Mouse (Mus musculus): ENCODE data around the gene Gal3st1. TPM values are rescaled to one million over a fixed set of nuclear protein-coding genes. Genes with fewer than 3 reads are reported as not detected.

The Gal3st1 gene
- polyA plus RNA-seq, 1 experiment, result not detected

DNA sequence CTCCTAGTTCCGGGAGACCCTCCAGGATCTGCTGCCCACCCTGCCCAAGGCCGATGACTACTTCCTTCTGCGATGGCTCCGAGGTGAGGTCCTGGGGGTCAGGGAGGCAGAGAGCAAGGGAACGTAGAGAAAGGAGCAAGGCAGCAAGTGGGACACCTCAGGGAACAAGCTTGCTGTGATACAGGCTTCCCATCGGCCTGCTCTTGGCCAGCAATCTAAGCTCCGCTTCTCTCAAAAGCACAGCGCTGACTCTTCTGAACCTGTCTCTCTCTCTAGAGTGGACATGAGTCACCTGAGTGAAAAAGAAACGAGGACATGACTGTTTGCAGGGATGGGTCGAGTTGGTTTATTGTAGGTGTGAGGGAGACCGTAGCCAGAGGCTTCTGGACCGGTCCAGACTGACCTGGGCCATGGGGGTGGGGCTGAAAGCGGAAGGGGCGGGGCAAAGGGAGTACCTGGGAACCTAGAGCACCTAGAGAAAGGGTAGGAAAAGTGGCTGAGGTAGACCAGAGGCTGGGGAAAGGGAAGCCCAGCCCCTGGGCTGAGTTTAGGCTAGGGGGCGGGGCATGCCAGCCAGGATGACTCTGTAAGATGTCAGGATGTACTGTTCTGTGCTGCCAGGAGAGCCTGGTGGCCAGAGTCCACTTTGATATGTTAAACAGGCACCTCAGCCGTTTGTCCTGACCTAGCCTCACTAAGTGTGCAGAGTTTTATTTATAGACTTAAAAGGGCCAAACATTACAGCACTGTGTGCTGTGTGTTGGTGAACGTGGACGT is 51.9 kb downstream of the Gal3st1 start:
- no peak overlapping the region for H3K27ac ChIP-seq (ENCODE audit: insufficient read depth, low read depth, low read length)
- TF ChIP-seq POLR2A (IDR thresholded peaks at IDR 0.05; ENCODE audit: insufficient read depth, low read depth, low read length) (no peak), CTCF (IDR thresholded peaks at IDR 0.05; ENCODE audit: insufficient read depth, low read depth, low read length) (no peak)
- H3K4me3 ChIP-seq (ENCODE audit: insufficient read depth, low read depth, low read length), result no peak overlapping the region
- 70% methylated on average over 18 of the region's 18 CpGs for WGBS
- H3K4me1 ChIP-seq (ENCODE audit: control insufficient read depth, insufficient read depth, low read length), result no peaks in the 10 kb centered on the region

- Histone ChIP-seq H3K27ac (ENCODE audit: insufficient read depth, low read depth, low read length) (no peak overlapping the region), H3K4me3 (ENCODE audit: insufficient read depth, low read depth, low read length) (no peak overlapping the region), H3K4me1 (ENCODE audit: control insufficient read depth, insufficient read depth, low read length) (no peaks in the 10 kb centered on the region)
- WGBS, result 87% methylated on average over 6 of the region's 6 CpGs
- TF ChIP-seq POLR2A (IDR thresholded peaks at IDR 0.05; ENCODE audit: insufficient read depth, low read depth, low read length) (no peak), CTCF (IDR thresholded peaks at IDR 0.05; ENCODE audit: insufficient read depth, low read depth, low read length) (no peak)
Measured at GRCm38 (mm10) chr11:4035916-4036315, 52.5 kb downstream of the Gal3st1 start.

- Histone ChIP-seq H3K27ac (ENCODE audit: insufficient read depth, low read depth, low read length) (no peak overlapping the region), H3K4me3 (ENCODE audit: insufficient read depth, low read depth, low read length) (no peak overlapping the region), H3K4me1 (ENCODE audit: control insufficient read depth, insufficient read depth, low read length) (no peaks in the 10 kb centered on the region)
- WGBS, result 75% methylated on average over 9 of the region's 9 CpGs
- TF ChIP-seq CTCF (IDR thresholded peaks at IDR 0.05; ENCODE audit: insufficient read depth, low read depth, low read length) (no peak), POLR2A (IDR thresholded peaks at IDR 0.05; ENCODE audit: insufficient read depth, low read depth, low read length) (no peak)
Measured at GRCm38 (mm10) chr11:4036365-4037084, 53.1 kb downstream of the Gal3st1 start.

- no peaks in the 10 kb centered on the region for H3K4me1 ChIP-seq (ENCODE audit: control insufficient read depth, insufficient read depth, low read length)
- WGBS, result 95% methylated on average over 4 of the region's 4 CpGs
- no peak overlapping the region for H3K27ac ChIP-seq (ENCODE audit: insufficient read depth, low read depth, low read length)
- TF ChIP-seq CTCF (IDR thresholded peaks at IDR 0.05; ENCODE audit: insufficient read depth, low read depth, low read length) (no peak), POLR2A (IDR thresholded peaks at IDR 0.05; ENCODE audit: insufficient read depth, low read depth, low read length) (no peak)
- no peak overlapping the region for H3K4me3 ChIP-seq (ENCODE audit: insufficient read depth, low read depth, low read length)
Measured at GRCm38 (mm10) chr11:4039951-4040350, 56.5 kb downstream of the Gal3st1 start.

DNA sequence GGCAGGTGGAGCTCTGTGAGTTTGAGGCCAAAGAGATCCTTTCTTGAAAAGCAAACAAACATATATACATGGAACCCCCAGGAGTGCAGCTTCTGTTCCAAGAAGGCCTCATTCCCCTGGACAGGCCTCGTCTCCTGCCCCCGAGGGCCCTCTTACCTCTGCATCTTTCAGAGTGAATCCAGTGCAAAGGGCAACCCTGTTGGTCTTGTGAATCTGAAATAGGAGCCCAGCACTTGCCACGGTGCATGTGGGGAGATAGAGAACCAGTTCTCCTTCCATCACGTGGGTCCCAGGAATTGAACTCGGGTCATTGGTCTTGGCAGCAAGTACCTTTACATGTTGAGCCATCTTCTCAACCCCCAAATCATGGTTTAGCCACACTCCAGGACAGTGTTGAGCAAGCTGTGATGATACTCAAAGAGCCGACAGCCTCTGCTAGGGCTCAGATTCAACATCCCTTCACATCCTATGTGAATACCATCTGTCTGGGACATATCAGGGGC is 57.7 kb downstream of the Gal3st1 start:
- TF ChIP-seq CTCF (IDR thresholded peaks at IDR 0.05; ENCODE audit: insufficient read depth, low read depth, low read length), result no peak
- no peak for TF ChIP-seq POLR2A (IDR thresholded peaks at IDR 0.05; ENCODE audit: insufficient read depth, low read depth, low read length)
- WGBS, result 84% methylated on average over 6 of the region's 6 CpGs
- H3K4me1 ChIP-seq (ENCODE audit: control insufficient read depth, insufficient read depth, low read length), result no peaks in the 10 kb centered on the region
- no peak overlapping the region for H3K27ac ChIP-seq (ENCODE audit: insufficient read depth, low read depth, low read length)
- no peak overlapping the region for H3K4me3 ChIP-seq (ENCODE audit: insufficient read depth, low read depth, low read length)

DNA sequence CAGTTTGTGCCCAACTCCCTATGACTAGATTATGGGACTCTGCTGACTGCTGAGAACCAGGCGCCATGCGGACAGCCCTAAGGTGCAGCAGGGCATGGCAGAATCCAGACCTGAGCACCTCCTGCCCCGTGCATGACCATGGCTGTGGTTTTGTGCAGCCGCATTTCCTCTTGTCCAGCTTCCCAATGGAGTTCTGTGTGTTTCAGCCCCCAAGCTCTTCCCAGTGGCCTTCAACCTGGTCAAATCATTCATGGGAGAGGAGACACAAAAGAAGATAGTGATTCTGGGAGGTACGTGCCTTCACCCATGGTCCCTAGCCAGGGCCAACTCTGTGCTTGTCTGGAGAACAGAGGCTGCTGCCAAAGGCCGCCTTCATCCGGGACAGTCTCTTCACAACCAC is 59.6 kb downstream of the Gal3st1 start:
- Histone ChIP-seq H3K4me1 (ENCODE audit: control insufficient read depth, insufficient read depth, low read length) (no peaks in the 10 kb centered on the region), H3K4me3 (ENCODE audit: insufficient read depth, low read depth, low read length) (no peak overlapping the region), H3K27ac (ENCODE audit: insufficient read depth, low read depth, low read length) (no peak overlapping the region)
- WGBS, result 89% methylated on average over 7 of the region's 7 CpGs
- TF ChIP-seq POLR2A (IDR thresholded peaks at IDR 0.05; ENCODE audit: insufficient read depth, low read depth, low read length) (no peak), CTCF (IDR thresholded peaks at IDR 0.05; ENCODE audit: insufficient read depth, low read depth, low read length) (no peak)

GRCm38 (mm10) chr11:4046526-4046925 is 63.1 kb downstream of the Gal3st1 start:
- no peaks in the 10 kb centered on the region for H3K4me1 ChIP-seq (ENCODE audit: control insufficient read depth, insufficient read depth, low read length)
- WGBS, result 69% methylated on average over 5 of the region's 5 CpGs
- H3K4me3 ChIP-seq (ENCODE audit: insufficient read depth, low read depth, low read length), result no peak overlapping the region
- no peak overlapping the region for H3K27ac ChIP-seq (ENCODE audit: insufficient read depth, low read depth, low read length)
- no peak for TF ChIP-seq CTCF (IDR thresholded peaks at IDR 0.05; ENCODE audit: insufficient read depth, low read depth, low read length)
- TF ChIP-seq POLR2A (IDR thresholded peaks at IDR 0.05; ENCODE audit: insufficient read depth, low read depth, low read length), result no peak

DNA sequence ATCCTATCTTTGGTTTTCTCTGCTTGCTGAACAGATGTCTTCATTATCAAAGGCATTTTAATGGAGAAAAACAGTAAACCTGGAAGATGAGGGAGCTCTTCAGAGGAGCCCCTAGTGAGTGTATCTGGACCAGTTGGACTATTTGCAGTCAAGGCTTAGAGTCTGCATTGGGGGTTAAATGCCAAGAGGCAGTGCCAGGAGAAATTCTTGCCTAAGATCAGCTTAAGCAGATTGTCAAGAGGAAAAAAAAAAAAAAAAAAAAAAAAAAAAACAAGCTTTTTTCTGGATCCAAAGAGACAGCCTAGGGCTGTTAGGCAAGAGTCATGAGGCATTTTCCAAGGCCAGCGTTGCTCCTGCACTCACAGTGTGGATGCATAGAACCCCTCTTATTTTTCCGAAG is 64.3 kb downstream of the Gal3st1 start:
- Histone ChIP-seq H3K4me1 (ENCODE audit: control insufficient read depth, insufficient read depth, low read length) (no peaks in the 10 kb centered on the region), H3K4me3 (ENCODE audit: insufficient read depth, low read depth, low read length) (no peak overlapping the region), H3K27ac (ENCODE audit: insufficient read depth, low read depth, low read length) (no peak overlapping the region)
- WGBS, result 90% methylated on average over 2 of the region's 2 CpGs
- TF ChIP-seq CTCF (IDR thresholded peaks at IDR 0.05; ENCODE audit: insufficient read depth, low read depth, low read length) (no peak), POLR2A (IDR thresholded peaks at IDR 0.05; ENCODE audit: insufficient read depth, low read depth, low read length) (no peak)

DNA sequence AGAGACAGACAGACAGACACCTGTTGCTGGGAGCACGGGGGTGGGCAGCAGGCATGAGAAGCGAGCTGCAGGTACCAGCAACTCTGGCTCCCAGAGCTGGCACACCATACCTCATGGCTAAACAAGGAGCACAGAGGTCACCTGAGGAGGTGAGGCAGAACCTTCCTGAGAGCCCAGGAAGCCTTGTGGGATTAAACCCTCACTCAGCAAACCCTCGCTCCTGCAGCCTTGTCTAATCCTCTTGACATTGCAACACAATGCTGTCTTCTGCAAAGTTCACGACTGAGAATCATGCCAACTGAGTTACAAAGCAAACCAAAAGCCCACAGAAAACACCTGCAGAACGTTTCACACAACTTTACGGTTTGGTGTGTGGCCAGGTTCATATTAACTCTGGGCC is 65.0 kb downstream of the Gal3st1 start:
- H3K4me1 ChIP-seq (ENCODE audit: control insufficient read depth, insufficient read depth, low read length), result no peaks in the 10 kb centered on the region
- 90% methylated on average over 6 of the region's 6 CpGs for WGBS
- no peak overlapping the region for H3K27ac ChIP-seq (ENCODE audit: insufficient read depth, low read depth, low read length)
- TF ChIP-seq POLR2A (IDR thresholded peaks at IDR 0.05; ENCODE audit: insufficient read depth, low read depth, low read length) (no peak), CTCF (IDR thresholded peaks at IDR 0.05; ENCODE audit: insufficient read depth, low read depth, low read length) (no peak)
- no peak overlapping the region for H3K4me3 ChIP-seq (ENCODE audit: insufficient read depth, low read depth, low read length)

Other genes starting within 250 kb of the Gal3st1 start
- not detected in 2 replicates for gene Osbp2, start 119.7 kb upstream of the Gal3st1 start, polyA plus RNA-seq (2012; ENCODE audit: insufficient read depth, insufficient read length, low replicate concordance, missing spikeins)
- not detected in 2 replicates for gene 4921536K21Rik, start 88.5 kb upstream of the Gal3st1 start, polyA plus RNA-seq (2012; ENCODE audit: insufficient read depth, insufficient read length, low replicate concordance, missing spikeins)
- not detected in 2 replicates for gene Dusp18, start 88.4 kb upstream of the Gal3st1 start, polyA plus RNA-seq (2012; ENCODE audit: insufficient read depth, insufficient read length, low replicate concordance, missing spikeins)
- not detected in 2 replicates for gene Slc35e4, start 69.0 kb upstream of the Gal3st1 start, polyA plus RNA-seq (2012; ENCODE audit: insufficient read depth, insufficient read length, low replicate concordance, missing spikeins)
- not detected in 2 replicates for gene Tcn2, start 51.5 kb upstream of the Gal3st1 start, polyA plus RNA-seq (2012; ENCODE audit: insufficient read depth, insufficient read length, low replicate concordance, missing spikeins)
- gene Pes1, start 19.7 kb upstream of the Gal3st1 start, polyA plus RNA-seq (2012; ENCODE audit: insufficient read depth, insufficient read length, low replicate concordance, missing spikeins), result not detected in 2 replicates
- not detected in 2 replicates for gene 4930556J24Rik, start 6.9 kb upstream of the Gal3st1 start, polyA plus RNA-seq (2012; ENCODE audit: insufficient read depth, insufficient read length, low replicate concordance, missing spikeins)
- not detected in 2 replicates for gene Sec14l4, start 47.8 kb downstream of the Gal3st1 start, polyA plus RNA-seq (2012; ENCODE audit: insufficient read depth, insufficient read length, low replicate concordance, missing spikeins)
- gene Sec14l3, start 81.2 kb downstream of the Gal3st1 start, polyA plus RNA-seq (2012; ENCODE audit: insufficient read depth, insufficient read length, low replicate concordance, missing spikeins), result not detected in 2 replicates
- not detected in 2 replicates for gene Mtfp1, start 111.8 kb downstream of the Gal3st1 start, polyA plus RNA-seq (2012; ENCODE audit: insufficient read depth, insufficient read length, low replicate concordance, missing spikeins)
- not detected in 2 replicates for gene Sec14l2, start 139.8 kb downstream of the Gal3st1 start, polyA plus RNA-seq (2012; ENCODE audit: insufficient read depth, insufficient read length, low replicate concordance, missing spikeins)
- gene Rnf215, start 151.6 kb downstream of the Gal3st1 start, polyA plus RNA-seq (2012; ENCODE audit: insufficient read depth, insufficient read length, low replicate concordance, missing spikeins), result not detected in 2 replicates
- not detected in 2 replicates for gene Ccdc157, start 176.7 kb downstream of the Gal3st1 start, polyA plus RNA-seq (2012; ENCODE audit: insufficient read depth, insufficient read length, low replicate concordance, missing spikeins)
- gene Sf3a1, start 176.7 kb downstream of the Gal3st1 start, polyA plus RNA-seq (2012; ENCODE audit: insufficient read depth, insufficient read length, low replicate concordance, missing spikeins), result 165 TPM in 1 of 2 replicates, not detected in the other
- not detected in 2 replicates for gene Tbc1d10a, start 203.2 kb downstream of the Gal3st1 start, polyA plus RNA-seq (2012; ENCODE audit: insufficient read depth, insufficient read length, low replicate concordance, missing spikeins)
- not detected in 2 replicates for gene Castor1, start 234.6 kb downstream of the Gal3st1 start, polyA plus RNA-seq (2012; ENCODE audit: insufficient read depth, insufficient read length, low replicate concordance, missing spikeins)

Data from olfactory bulb, adult 2 months (tissue).